Mouse (Mus musculus) forebrain, embryonic 10.5 days (tissue): ENCODE measurements around the gene Ripor2. TPM values are rescaled to one million over a fixed set of nuclear protein-coding genes. Genes with fewer than 3 reads are reported as not detected.

Experiments used
- DNase-seq: peaks from one replicate; pipeline ENCODE4 v3.0.0-alpha.2; 2017; ENCODE audit warnings: low spot score; ENCODE audit errors: extremely low spot score
- H3K27ac ChIP-seq: fragments of 300-500 bp; sonication (generic); 2 replicates; pipeline ENCODE4 v1.5.1; 2016; ENCODE audit warnings: mild to moderate bottlenecking
- H3K27me3 ChIP-seq: fragments of 300-500 bp; sonication (generic); 2 replicates; pipeline ENCODE4 v1.6.1; 2016; ENCODE audit warnings: mild to moderate bottlenecking; ENCODE audit not compliant: poor library complexity, severe bottlenecking
- H3K36me3 ChIP-seq: fragments of 300-500 bp; sonication (generic); replicated peaks from 2 replicates; pipeline ENCODE4 v1.6.1; 2016; ENCODE audit warnings: mild to moderate bottlenecking, moderate library complexity
- H3K4me1 ChIP-seq: fragments of 300-500 bp; sonication (generic); 2 replicates; pipeline ENCODE4 v1.6.1; 2016
- H3K4me3 ChIP-seq: fragments of 300-500 bp; sonication (generic); 2 replicates; pipeline ENCODE4 v1.5.1; 2016; ENCODE audit warnings: mild to moderate bottlenecking, moderate library complexity
- H3K9me3 ChIP-seq: fragments of 300-500 bp; sonication (generic); 2 replicates; pipeline ENCODE4 v1.6.1; 2016; ENCODE audit warnings: mild to moderate bottlenecking, moderate library complexity
- WGBS: fragments of 180-500 bp; shearing (Covaris S2); methylation state at CpG from one replicate; pipeline ENCODE4 v1.1.7; 2016; 5-methylcytosine and 5-hydroxymethylcytosine counted together
- polyA plus RNA-seq: library from polyadenylated mRNA; unstranded; fragments of >200 nt; fragmentation: Nextera tagmentation; extraction: Ambion mirVana; gene quantifications from 2 replicates; pipeline ENCODE4 v1.2.1, GENCODE M21; 2016

Ripor2 gene
- polyA plus RNA-seq, 1 experiment from 2014 or later: 2.2 TPM

GRCm38 (mm10) chr13:24629073-24629621 lies 47.2 kb downstream of the Ripor2 start:
- H3K36me3 ChIP-seq: no peaks in the 10 kb centered on the region
- H3K4me1 ChIP-seq: peaks cover 21% of the 10 kb centered on the region
- no peaks in the 10 kb centered on the region for H3K9me3 ChIP-seq
- WGBS: 77% methylated on average over 6 of the region's 6 CpGs
- H3K27me3 ChIP-seq: no peaks in the 10 kb centered on the region
- H3K27ac ChIP-seq: 0 out of 2 replicates have a peak overlapping the region, but pooled peaks have one; percentile 51
- no peak overlapping the region for H3K4me3 ChIP-seq
- DNase-seq: no peak

DNA sequence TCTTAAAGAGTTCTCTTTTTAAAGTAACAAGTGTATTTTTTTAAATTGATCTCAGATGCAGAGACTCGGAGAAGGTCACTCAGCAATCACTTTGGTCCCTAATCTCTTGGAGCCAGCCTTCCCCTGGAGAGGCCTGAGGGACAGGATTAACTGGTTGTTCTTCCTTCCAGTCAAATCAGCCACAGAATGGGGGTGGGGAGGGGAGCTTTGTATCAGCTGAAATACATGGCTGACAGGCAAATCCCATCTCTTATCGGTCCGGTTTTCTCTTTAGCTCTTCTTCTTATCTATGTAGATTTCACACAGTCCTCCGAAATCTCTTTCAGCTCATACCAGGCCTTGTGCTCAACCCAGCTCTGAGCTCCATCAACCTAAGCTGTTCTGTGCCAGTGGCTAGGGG lies 48.4 kb downstream of the Ripor2 start:
- Histone ChIP-seq H3K27me3 (0 out of 2 replicates have a peak, but pooled peaks cover 8% of the 10 kb centered on the region), H3K9me3 (no peaks in the 10 kb centered on the region), H3K4me1 (peaks cover 17% of the 10 kb centered on the region), H3K36me3 (no peaks in the 10 kb centered on the region), H3K4me3 (no peak overlapping the region), H3K27ac (no peak overlapping the region)
- 44% methylated on average over 4 of the region's 4 CpGs for WGBS
- DNase-seq: no peak

- 63% methylated on average over 4 of the region's 4 CpGs for WGBS
- Histone ChIP-seq H3K36me3 (no peaks in the 10 kb centered on the region), H3K27me3 (peaks cover 33% of the 10 kb centered on the region), H3K9me3 (no peaks in the 10 kb centered on the region), H3K4me3 (no peak overlapping the region), H3K4me1 (peaks cover 20% of the 10 kb centered on the region), H3K27ac (no peak overlapping the region)
- DNase-seq: no peak
These were observed 51.1 kb downstream of the Ripor2 start for GRCm38 (mm10) chr13:24632988-24633577.

DNA sequence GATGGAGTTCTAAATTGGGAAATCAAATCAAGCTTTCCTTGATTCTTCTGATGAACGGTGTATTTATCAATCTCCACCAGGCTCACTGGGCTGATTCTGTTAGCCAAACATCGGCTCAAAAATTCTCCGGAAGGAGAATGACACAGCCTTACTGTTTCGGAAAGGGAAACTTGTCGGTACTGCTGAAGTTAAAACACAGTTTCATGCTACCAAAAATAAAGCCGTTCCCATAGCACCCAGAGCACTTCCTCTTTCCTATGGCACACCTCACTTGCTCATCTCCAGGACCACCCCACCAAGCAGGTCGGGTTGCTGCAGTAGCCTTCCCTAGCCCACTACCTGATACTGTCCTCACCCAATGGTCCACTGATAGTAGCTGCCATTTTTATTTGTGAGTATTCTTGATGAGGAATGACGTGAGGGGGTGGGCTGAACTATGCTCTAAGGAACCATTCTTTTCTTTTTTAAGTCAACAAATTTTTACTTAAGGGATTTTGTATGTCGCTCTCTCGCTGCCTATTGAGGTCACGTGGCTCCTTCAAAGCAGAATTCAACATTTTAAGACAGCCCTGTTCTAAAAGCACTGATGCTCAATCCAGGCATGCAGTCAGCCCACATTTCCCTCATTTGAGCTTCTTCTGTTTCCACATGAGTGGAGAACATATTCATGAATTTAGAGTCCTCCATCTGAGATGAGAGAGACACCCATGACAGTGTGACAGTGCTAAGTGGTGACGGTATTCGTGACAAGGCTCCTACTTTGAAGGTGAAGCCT lies 52.5 kb downstream of the Ripor2 start:
- peaks cover 47% of the 10 kb centered on the region for H3K27me3 ChIP-seq
- no peak overlapping the region for H3K4me3 ChIP-seq
- no peak for DNase-seq
- no peak overlapping the region for H3K27ac ChIP-seq
- WGBS: 91% methylated on average over 13 of the region's 13 CpGs
- no peaks in the 10 kb centered on the region for H3K9me3 ChIP-seq
- peaks cover 26% of the 10 kb centered on the region for H3K4me1 ChIP-seq
- no peaks in the 10 kb centered on the region for H3K36me3 ChIP-seq

DNA sequence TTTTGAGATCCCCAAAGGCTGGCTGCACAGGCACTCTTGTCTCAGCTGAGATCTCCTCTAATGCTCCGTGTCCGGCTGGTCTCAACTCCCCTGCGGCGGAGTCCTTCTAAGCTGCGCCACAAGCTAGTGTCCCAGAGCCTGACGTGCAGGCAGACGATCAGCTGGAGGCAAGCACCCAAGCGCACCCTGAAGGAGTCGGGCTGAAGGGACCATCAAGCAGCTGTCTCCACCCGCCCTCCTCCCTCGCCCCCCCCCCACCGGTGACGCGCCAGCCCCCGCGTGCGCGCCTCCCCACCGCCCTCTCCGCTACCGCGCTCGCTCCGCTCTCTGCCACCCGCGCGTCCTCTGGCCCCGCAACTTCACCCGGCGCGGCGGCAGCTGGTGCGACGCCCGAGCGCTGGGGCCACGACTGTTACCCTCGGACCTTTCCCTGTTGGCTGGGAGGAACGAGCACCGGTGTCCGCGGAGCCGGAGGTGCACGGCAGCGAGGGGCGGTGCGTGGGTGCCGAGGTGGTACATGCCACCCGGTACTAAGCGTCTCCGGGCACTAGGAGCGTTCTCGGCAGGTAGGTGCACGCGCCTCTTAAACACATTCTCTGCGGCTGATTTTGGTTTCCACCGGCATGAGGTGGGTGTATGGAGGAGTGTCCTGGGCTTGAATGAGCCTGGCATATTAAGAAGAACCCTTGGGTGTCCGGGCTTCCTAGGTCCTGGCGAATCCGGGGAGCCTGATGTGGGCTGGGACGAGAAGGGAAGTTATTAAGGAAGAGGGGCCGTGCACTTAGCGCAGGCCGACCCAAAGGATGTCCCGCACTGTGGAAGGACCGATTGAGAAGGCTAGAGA lies 56.6 kb downstream of the Ripor2 start:
- H3K4me3 ChIP-seq: peak overlapping the region; percentile 69
- H3K4me1 ChIP-seq: peaks cover 46% of the 10 kb centered on the region
- H3K27me3 ChIP-seq: peaks cover 78% of the 10 kb centered on the region
- H3K27ac ChIP-seq: peak overlapping the region; percentile 62; the same call in 1 of the 2 replicates
- H3K36me3 ChIP-seq: no peaks in the 10 kb centered on the region
- WGBS: 1% methylated on average over 63 of the region's 66 CpGs
- no peaks in the 10 kb centered on the region for H3K9me3 ChIP-seq
- DNase-seq: peak; percentile 41

- H3K9me3 ChIP-seq: no peaks in the 10 kb centered on the region
- H3K4me1 ChIP-seq: peaks cover 46% of the 10 kb centered on the region
- peak overlapping the region; percentile 69 for H3K4me3 ChIP-seq
- peaks cover 76% of the 10 kb centered on the region for H3K27me3 ChIP-seq
- H3K36me3 ChIP-seq: no peaks in the 10 kb centered on the region
- 17% methylated on average over 22 of the region's 22 CpGs for WGBS
- DNase-seq: no peak
- peak overlapping the region; percentile 62; the same call in 1 of the 2 replicates for H3K27ac ChIP-seq
These were observed 57.5 kb downstream of the Ripor2 start for GRCm38 (mm10) chr13:24639215-24640165.

GRCm38 (mm10) chr13:24640166-24640560 lies 58.2 kb downstream of the Ripor2 start:
- H3K4me1 ChIP-seq: peaks cover 46% of the 10 kb centered on the region
- H3K27ac ChIP-seq: no peak overlapping the region
- peaks cover 70% of the 10 kb centered on the region for H3K27me3 ChIP-seq
- no peak for DNase-seq
- no peak overlapping the region for H3K4me3 ChIP-seq
- 66% methylated on average over 4 of the region's 4 CpGs for WGBS
- no peaks in the 10 kb centered on the region for H3K36me3 ChIP-seq
- H3K9me3 ChIP-seq: no peaks in the 10 kb centered on the region

DNA sequence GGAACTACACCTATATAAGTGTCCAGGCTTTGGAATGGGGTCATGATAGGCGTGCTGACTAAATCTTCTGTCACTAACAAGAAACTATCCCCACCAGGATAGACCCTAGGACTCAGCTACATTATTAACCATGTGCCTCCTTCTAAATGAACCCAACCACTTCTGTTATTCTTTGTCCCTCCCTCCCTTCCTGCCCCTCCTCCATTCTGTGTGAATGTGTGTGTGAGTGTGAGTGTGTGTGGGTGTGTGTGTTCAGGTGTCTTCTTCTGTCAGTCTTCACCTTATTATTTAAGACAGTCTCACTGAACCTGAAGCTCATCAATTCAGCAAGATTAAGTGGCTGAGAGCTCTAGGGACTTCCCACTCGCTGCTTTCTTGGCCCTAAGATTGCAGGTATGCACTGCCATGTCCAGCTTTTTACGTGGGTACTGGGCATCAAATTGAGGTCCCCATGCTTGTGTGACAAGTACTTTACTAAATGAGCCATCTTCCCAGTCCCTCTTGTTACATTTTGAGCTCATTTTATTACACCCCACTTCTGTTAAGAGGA lies 58.9 kb downstream of the Ripor2 start:
- no peak for DNase-seq
- Histone ChIP-seq H3K4me1 (peaks cover 46% of the 10 kb centered on the region), H3K36me3 (no peaks in the 10 kb centered on the region), H3K9me3 (no peaks in the 10 kb centered on the region), H3K27me3 (peaks cover 67% of the 10 kb centered on the region), H3K27ac (no peak overlapping the region), H3K4me3 (no peak overlapping the region)
- 79% methylated on average over 3 of the region's 3 CpGs for WGBS

DNA sequence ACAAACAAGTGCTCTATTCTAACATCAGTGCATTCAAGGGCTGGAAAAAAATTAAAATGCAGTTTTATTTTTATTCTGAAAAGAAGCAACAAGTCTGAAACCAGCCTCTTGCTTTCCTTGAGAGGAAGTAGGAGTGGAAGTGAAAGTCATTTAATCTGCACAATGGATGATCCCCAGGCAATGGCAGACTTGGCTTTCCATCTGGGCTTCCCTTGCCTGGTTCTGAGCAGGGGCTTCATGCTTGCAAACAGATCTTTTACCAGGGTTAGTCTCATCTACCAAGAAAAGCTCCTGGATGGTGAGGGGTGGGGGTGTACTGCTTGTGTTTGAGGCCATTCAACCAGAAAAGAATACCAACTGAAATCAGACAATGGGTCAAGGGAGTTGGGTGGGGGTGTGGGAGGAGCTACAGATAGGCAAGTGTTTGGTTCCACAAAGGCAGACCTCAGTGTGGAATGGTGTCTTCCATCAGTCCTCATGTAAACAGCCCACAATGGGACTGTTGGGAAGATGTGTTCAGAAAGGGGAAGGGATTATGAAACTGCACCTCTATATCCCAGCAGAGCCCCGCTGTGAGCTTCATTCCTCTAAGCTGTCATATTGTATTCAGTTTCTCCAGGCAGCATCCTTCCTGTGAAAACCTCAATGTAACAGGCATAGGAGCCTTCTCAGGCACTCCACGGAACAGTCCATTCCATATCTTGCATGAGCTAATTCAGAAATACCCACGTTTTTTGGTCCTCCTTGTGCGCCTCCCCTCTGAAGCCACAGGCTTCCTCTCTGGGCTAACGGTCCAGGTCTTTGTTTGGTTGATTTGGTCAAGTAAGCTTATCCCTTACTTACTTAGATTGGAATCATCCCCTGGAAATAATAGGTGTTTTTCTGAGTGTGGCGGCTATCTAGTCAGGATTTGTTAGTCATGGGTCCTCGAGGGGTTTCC lies 59.8 kb downstream of the Ripor2 start:
- WGBS: 40% methylated on average over 7 of the region's 7 CpGs
- H3K36me3 ChIP-seq: no peaks in the 10 kb centered on the region
- H3K4me3 ChIP-seq: no peak overlapping the region
- no peaks in the 10 kb centered on the region for H3K9me3 ChIP-seq
- H3K4me1 ChIP-seq: peaks cover 46% of the 10 kb centered on the region
- H3K27ac ChIP-seq: peak overlapping the region; percentile 31; the same call in 1 of the 2 replicates
- no peak for DNase-seq
- peaks cover 58% of the 10 kb centered on the region for H3K27me3 ChIP-seq

- Histone ChIP-seq H3K36me3 (no peaks in the 10 kb centered on the region), H3K4me3 (no peak overlapping the region), H3K9me3 (no peaks in the 10 kb centered on the region), H3K27ac (no peak overlapping the region), H3K4me1 (peaks cover 22% of the 10 kb centered on the region), H3K27me3 (peaks cover 24% of the 10 kb centered on the region)
- no peak for DNase-seq
- WGBS: 84% methylated on average over 3 of the region's 3 CpGs
These were observed 63.2 kb downstream of the Ripor2 start for GRCm38 (mm10) chr13:24645146-24645545.

- no peaks in the 10 kb centered on the region for H3K9me3 ChIP-seq
- no peak overlapping the region for H3K4me3 ChIP-seq
- DNase-seq: no peak
- no peak overlapping the region for H3K27ac ChIP-seq
- no peaks in the 10 kb centered on the region for H3K36me3 ChIP-seq
- H3K27me3 ChIP-seq: peaks cover 14% of the 10 kb centered on the region; the same call in 1 of the 2 replicates
- peaks cover 19% of the 10 kb centered on the region for H3K4me1 ChIP-seq
- 80% methylated on average over 3 of the region's 3 CpGs for WGBS
These were observed 64.3 kb downstream of the Ripor2 start for GRCm38 (mm10) chr13:24646324-24646723.
